Mouse (Mus musculus): ENCODE measurements at regions not wholly inside any gene's neighbourhood (a gene's known extent, or its start where the extent isn't known, plus 50 kb on each side); places are given as distances from the start of the nearest gene placed in this dataset.

- no peak overlapping the region for H3K4me2 ChIP-seq
- WGBS = 81% methylated on average over 1 of the region's 1 CpGs
Measured at GRCm38 (mm10) chr15:68316116-68316515, 1815.4 kb upstream of the Lrrc6 start.

More at GRCm38 (mm10) chr15:68316116-68316515, 1815.4 kb upstream of the Lrrc6 start:
- H3K36me3 ChIP-seq = no peaks in the 10 kb centered on the region
- H3K27me3 ChIP-seq = no peaks in the 10 kb centered on the region
- no peak overlapping the region for H3K9ac ChIP-seq (replicated peaks)
- no peak overlapping the region for H3K4me3 ChIP-seq (replicated peaks)
- H3K9me3 ChIP-seq = no peaks in the 10 kb centered on the region
- no peak overlapping the region for H3K27ac ChIP-seq
- no peak for ATAC-seq (ENCODE audit: insufficient number of reproducible peaks, insufficient read depth, low FRiP score, low TSS enrichment, low read depth)
- no peaks in the 10 kb centered on the region for H3K4me1 ChIP-seq (replicated peaks)

MicroRNAs in the stretch of these regions (microRNA counts, 519-probe panel; counts per million panel counts)
- microRNA mmu-miR-30b = 1,449 counts per million, percentile 5 among the panel's probes with 10 or more counts
- 3,712 counts per million, percentile 22 among the panel's probes with 10 or more counts for microRNA mmu-miR-30d

Small RNA genes in the stretch of these regions (microRNA-seq; reads per million reads assigned to microRNA genes)
- 97.2 reads per million, percentile 51 among the genes with 10 or more reads in this experiment for gene Mir30b
- 4,477 reads per million, percentile 89 among the genes with 10 or more reads in this experiment for gene Mir30d

Measured in limb, embryonic 12.5 days (tissue).